Mouse (Mus musculus): ENCODE data around the gene Olfr1018.

Gene Olfr1018

DNA sequence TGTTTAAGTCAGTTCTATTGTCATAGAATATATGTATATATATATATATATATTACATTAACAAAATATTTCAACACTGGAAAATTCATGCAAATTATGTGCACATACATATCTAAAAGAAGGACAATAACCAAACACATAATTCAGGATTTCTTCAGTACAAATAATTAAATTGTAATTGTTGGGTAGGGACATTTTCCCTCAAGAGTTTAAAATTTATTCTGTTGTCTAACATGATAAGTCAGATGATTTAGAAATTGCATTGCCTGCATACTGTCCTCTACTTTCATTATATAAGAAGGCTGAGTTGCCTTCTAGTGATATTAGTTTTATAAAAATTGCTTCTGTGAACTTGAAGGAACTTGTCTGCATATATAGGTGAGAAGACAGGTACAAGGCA lies at the start of gene Olfr1018:
Gene Olfr1018 (plus strand): TSS at position 301 of the 400 bp plus-strand sequence.
- in situ Hi-C loops (cut with MboI; ENCODE audit: low pct_unique_long_range_greater_than_20kb in 1 of 2, low sequenced_read_pairs in 2 of 2, unreplicated experiment in 1 of 2), result no loop called here

DNA sequence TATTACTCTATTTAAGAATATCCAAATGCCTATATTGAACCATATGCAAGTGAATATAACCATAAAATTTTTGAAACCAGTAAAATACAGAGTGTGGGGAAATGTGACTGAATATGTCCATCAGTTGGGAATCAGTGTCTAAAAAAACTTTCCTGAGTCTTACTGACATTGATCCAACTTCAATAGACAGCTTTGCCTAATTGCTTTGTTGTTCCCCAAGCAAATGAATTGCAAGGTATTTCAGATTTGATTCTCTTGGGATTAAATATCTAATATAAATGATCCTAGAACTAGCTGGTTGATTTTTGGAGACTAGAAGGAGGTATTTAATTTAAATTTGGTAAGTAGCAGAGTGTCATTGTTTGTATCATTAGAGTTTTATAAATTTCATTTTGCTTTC lies 45.9 kb upstream of the Olfr1018 start, which contains the start of gene Olfr1014:
Gene Olfr1014 (plus strand): TSS at position 301 of the 400 bp plus-strand sequence.
- in situ Hi-C loops (cut with MboI; ENCODE audit: low pct_unique_long_range_greater_than_20kb in 1 of 2, low sequenced_read_pairs in 2 of 2, unreplicated experiment in 1 of 2), result loop anchor here in 1 of 2 experiments (25.0 kb wide), 1 partner anchor 715 kb away; the partner anchor contains the start of gene Olfr228

DNA sequence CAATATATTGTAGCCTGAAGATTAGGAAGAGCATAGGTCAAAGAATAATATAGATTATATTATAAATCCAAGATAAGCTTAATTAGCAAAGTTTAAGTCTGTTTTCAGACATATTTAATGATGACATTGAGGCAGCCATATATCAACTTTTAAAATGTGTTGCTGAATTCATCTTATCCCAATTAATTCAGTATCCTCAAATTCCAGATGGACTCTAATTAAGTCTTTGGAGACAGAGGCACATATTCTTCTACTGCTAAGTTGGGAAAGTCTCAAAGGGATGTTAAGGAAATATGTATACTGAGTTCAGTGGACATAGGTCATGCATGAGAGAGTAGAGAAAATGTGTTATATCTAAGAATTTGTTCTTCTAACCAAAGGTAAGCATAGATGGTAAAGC lies 36.6 kb upstream of the Olfr1018 start, which contains the start of gene Olfr1015:
Gene Olfr1015 (plus strand): TSS at position 301 of the 400 bp plus-strand sequence.
- in situ Hi-C loops (cut with MboI; ENCODE audit: low pct_unique_long_range_greater_than_20kb in 1 of 2, low sequenced_read_pairs in 2 of 2, unreplicated experiment in 1 of 2), result no loop called here

DNA sequence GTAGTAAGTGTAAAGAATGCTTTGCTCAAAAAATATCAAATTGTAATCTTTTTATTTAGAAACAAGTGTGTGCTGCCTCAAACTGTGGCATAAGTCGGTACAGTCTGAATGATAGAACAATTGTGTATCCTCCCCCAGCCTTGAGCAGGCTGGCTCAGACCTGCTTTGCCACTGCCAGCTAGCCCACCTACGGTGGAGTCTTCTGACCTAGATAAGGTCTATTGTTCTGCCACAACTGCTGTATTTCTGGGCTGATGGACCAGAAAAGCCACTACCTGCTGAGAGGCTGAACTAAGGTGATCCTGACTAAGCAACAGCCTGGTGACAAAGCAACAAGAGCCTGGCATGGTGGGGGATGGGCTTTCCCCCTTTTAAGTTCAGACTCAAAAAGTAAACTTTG lies 25.9 kb upstream of the Olfr1018 start:
- in situ Hi-C loops (cut with MboI; ENCODE audit: low pct_unique_long_range_greater_than_20kb in 1 of 2, low sequenced_read_pairs in 2 of 2, unreplicated experiment in 1 of 2), result no loop called here

DNA sequence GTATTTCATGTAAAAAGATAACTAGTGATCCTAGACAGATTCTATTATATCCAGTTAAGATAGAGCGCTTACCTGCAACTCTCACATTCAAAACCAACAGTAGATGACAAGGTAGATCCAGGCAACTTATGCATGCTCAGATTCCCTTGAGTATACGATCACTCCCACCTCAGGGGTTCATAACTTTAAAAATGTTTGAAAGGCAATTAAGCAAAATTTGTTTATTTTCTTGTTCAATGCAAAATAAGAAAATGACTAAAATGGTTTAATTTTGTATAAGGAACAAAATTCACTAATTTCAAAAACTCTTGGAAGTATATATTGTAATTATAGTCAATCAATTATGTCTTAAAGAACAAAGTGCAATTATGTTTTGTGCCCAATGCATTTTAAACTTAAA lies 15.8 kb upstream of the Olfr1018 start, which contains the start of gene Olfr1016:
Gene Olfr1016 (minus strand): TSS at position 101 of the 400 bp plus-strand sequence.
- in situ Hi-C loops (cut with MboI; ENCODE audit: low pct_unique_long_range_greater_than_20kb in 1 of 2, low sequenced_read_pairs in 2 of 2, unreplicated experiment in 1 of 2), result no loop called here

GRCm38 (mm10) chr2:85804501-85804900 lies 13.8 kb upstream of the Olfr1018 start:
- in situ Hi-C loops (cut with MboI; ENCODE audit: low pct_unique_long_range_greater_than_20kb in 1 of 2, low sequenced_read_pairs in 2 of 2, unreplicated experiment in 1 of 2), result no loop called here

DNA sequence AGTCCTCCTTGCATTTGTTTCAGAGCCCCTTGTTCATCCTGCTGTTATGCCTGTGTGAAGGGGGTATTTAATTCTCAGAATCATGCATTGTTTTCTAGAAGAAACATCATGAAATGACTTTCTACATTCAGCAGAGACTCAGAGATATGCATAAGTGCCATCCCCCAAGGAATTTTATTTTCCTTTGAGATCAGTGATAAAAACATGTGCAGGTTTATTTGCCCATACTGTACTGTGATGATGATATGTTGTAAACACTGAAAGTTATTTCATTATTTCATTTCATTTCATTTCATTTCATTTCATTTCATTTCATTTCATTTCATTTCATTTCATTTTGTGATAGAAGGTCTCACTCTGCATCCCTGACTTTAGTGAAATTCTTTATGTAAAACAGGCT lies 27.1 kb downstream of the Olfr1018 start, which contains the start of gene Olfr1019:
Gene Olfr1019 (minus strand): TSS at position 101 of the 400 bp plus-strand sequence.
- in situ Hi-C loops (cut with MboI; ENCODE audit: low pct_unique_long_range_greater_than_20kb in 1 of 2, low sequenced_read_pairs in 2 of 2, unreplicated experiment in 1 of 2), result no loop called here

DNA sequence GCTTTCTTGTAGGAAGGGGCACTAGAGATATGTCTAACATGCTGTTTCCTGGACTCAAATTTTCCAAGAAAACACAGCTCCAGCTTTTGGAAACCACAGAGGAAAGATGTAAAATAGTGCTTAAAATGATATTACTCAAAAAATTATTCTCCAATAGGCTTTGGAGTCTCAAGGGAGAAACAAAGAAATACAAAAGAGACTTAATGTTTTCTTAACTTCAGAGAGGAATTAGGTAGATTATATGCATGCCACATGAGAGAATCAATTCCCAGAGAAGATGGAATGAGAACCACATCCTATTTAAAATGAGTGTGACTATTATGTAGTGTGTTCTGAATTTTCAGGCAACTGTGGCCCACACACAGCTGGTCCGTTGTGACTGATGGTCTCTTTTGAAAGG lies 28.5 kb downstream of the Olfr1018 start, which contains the start of gene Olfr1020:
Gene Olfr1020 (plus strand): TSS at position 301 of the 400 bp plus-strand sequence.
- in situ Hi-C loops (cut with MboI; ENCODE audit: low pct_unique_long_range_greater_than_20kb in 1 of 2, low sequenced_read_pairs in 2 of 2, unreplicated experiment in 1 of 2), result no loop called here

GRCm38 (mm10) chr2:85868294-85868693 lies 50.0 kb downstream of the Olfr1018 start, which contains the start of gene Olfr1022:
Gene Olfr1022, plus strand, starts transcription at chr2:85868594.
- in situ Hi-C loops (cut with MboI; ENCODE audit: low pct_unique_long_range_greater_than_20kb in 1 of 2, low sequenced_read_pairs in 2 of 2, unreplicated experiment in 1 of 2), result no loop called here
